Mouse (Mus musculus) ES-E14 (cell line): ENCODE results near the gene S1pr5.

ENCODE experiments used
- CHD2 ChIP-seq: IDR thresholded peaks from 2 replicates; pipeline ENCODE4 v1.6.1; 2014; ENCODE audit warnings: mild to moderate bottlenecking, low read depth, low read length, inconsistent platforms
- HCFC1 ChIP-seq: IDR thresholded peaks from 2 replicates; pipeline ENCODE4 v1.6.1; 2012; ENCODE audit warnings: low read length, inconsistent platforms, borderline replicate concordance; ENCODE audit not compliant: insufficient read depth
- ZC3H11A ChIP-seq: IDR thresholded peaks from 2 replicates; pipeline ENCODE4 v1.6.1; 2012; ENCODE audit warnings: low read depth, mild to moderate bottlenecking, inconsistent platforms, low read length, borderline replicate concordance
- ZNF384 ChIP-seq: IDR thresholded peaks from 2 replicates; pipeline ENCODE4 v1.6.1; 2012; ENCODE audit warnings: low read depth, low read length, inconsistent platforms

DNA sequence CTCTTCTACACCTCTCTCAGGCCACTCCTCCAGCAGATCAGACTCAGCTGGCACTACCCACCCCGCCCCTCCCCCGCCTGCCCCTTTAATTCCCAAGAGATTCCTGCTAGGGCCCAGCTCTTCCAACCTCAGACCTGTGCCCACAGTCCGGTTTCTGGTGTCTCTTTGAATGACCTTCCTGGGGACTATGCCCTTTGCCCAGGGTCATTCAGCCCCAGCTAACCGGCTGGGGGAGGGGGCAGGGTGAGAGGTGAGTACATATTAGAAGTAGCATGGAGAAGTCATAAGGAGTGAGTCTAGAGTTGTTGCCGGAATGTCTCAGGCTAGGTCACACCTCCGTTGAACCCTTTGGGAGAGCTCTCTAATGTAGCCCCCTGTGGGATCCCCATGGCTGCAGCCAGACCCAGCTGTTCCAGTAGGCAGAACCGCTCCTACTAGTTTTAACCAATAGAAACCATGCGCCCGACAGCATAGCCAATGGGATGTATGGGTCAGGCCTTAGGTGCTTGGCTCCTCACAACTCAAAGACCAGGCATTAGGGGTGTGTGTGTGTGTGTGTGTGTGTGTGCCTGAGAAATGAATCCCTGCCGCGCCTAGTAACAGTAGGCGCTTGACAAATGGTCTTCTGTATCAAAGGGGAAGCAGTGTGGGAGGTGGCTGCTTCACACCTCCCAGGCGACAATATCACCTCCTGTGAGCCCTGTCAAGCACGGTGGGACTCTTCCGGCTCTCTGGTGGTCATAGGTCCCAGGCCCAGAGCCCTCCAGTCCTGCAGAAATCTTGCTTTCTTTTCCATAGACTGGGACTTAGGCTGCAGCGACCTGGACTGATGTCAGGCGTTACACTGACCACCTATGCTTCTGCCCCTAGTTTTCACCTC lies 1.6 kb upstream of the S1pr5 start:
- no peak for TF ChIP-seq HCFC1
- no peak for TF ChIP-seq ZC3H11A
- no peak for TF ChIP-seq CHD2
- no peak for TF ChIP-seq ZNF384
